Mouse (Mus musculus) neutrophil, adult 59 days (primary cell): ENCODE data around the gene Syt6. TPM values are rescaled to one million over a fixed set of nuclear protein-coding genes. Genes with fewer than 3 reads are reported as not detected.

Source experiments
- total RNA-seq, 2 experiments: library from RNA; stranded (reverse); gene quantifications; 1 replicate in 1 of 2; 2 replicates in 1 of 2; pipeline ENCODE4 v1.2.4; 2023

Syt6 gene
- total RNA-seq = not detected

GRCm38 (mm10) chr3:103575156-103575892 is at the start of gene Syt6:
Gene Syt6 (plus strand): TSS chr3:103575231.

GRCm38 (mm10) chr3:103645968-103646367 is 70.9 kb downstream of the Syt6 start, which contains the start of gene Atg4a-ps:
Gene Atg4a-ps (minus strand): TSS chr3:103646068.

Other genes starting within 250 kb of the Syt6 start
- gene Atg4a-ps, start 70.8 kb downstream of the Syt6 start, total RNA-seq = 1 to 10 TPM in 1 of 2 experiments, under 1 TPM in 1; 0.33 to 1.2 TPM
- gene Olfml3, start 162.8 kb downstream of the Syt6 start, total RNA-seq = 1 to 10 TPM; 1.3 to 3.6 TPM
- not detected for gene Gm10964, start 164.1 kb downstream of the Syt6 start, total RNA-seq
- 100 to 1,000 TPM; 392 to 424 TPM for gene Hipk1, start 216.3 kb downstream of the Syt6 start, total RNA-seq
- gene Dclre1b, start 234.2 kb downstream of the Syt6 start, total RNA-seq = 10 to 100 TPM; 59.3 to 61.6 TPM
- 10 to 100 TPM; 18.4 to 19.4 TPM for gene Ap4b1, start 234.3 kb downstream of the Syt6 start, total RNA-seq
- under 1 TPM in 1 of 2 experiments, not detected in 1; 0.24 TPM for gene Gm43064, start 234.3 kb downstream of the Syt6 start, total RNA-seq